Mouse (Mus musculus): ENCODE measurements at regions not wholly inside any gene's neighbourhood (a gene's known extent, or its start where the extent isn't known, plus 50 kb on each side); places are given as distances from the start of the nearest gene placed in this dataset.

GRCm38 (mm10) chr14:19277777-19278385 is 140.8 kb downstream of the Gm21738 start:
- TF ChIP-seq E2F4 (IDR thresholded peaks at IDR 0.05; ENCODE audit: insufficient replicate concordance, low read depth, low read length) (no peak), SIN3A (IDR thresholded peaks at IDR 0.05; ENCODE audit: low read length) (no peak), RCOR1 (conservative IDR thresholded peaks at IDR 0.05; ENCODE audit: low read depth, low read length) (no peak), CHD2 (IDR thresholded peaks at IDR 0.05; ENCODE audit: low read length) (no peak), POLR2A (IDR thresholded peaks at IDR 0.05; ENCODE audit: low read depth, low read length) (no peak), ZNF384 (IDR thresholded peaks at IDR 0.05; ENCODE audit: low read depth, low read length) (no peak), IRF4 (IDR thresholded peaks at IDR 0.05; ENCODE audit: low read depth, low read length) (no peak), JUN (IDR thresholded peaks at IDR 0.05; ENCODE audit: insufficient read depth, low read depth, low read length) (no peak), CTCF (conservative IDR thresholded peaks at IDR 0.05 in 1 of 2, IDR thresholded peaks at IDR 0.05 in 1 of 2; ENCODE audit: low read depth in 2 of 2, low read length in 2 of 2) (no peak), POLR2AphosphoS2 (IDR thresholded peaks at IDR 0.05; ENCODE audit: low read depth, low read length) (no peak), MXI1 (IDR thresholded peaks at IDR 0.05; ENCODE audit: low read depth, low read length) (no peak), JUND (conservative IDR thresholded peaks at IDR 0.05; ENCODE audit: low read depth, low read length) (no peak)
